Mouse (Mus musculus) layer of hippocampus, adult 8-10 months (tissue): ENCODE data around the gene Mdc1. TPM values are rescaled to one million over a fixed set of nuclear protein-coding genes. Genes with fewer than 3 reads are reported as not detected.

Experiments
- DNase-seq, 2 experiments: peaks; one replicate each; pipeline ENCODE4 v3.0.0; 2022; ENCODE audit warnings: low spot score in 2 of 2
- total RNA-seq, 4 experiments: library from RNA; stranded (reverse); gene quantifications; 2 replicates each; pipeline ENCODE4 v1.2.4; 2022

Gene Mdc1
- total RNA-seq, 4 experiments from 2014 or later: 16.9 to 20.1 (median 18.3) TPM

DNA sequence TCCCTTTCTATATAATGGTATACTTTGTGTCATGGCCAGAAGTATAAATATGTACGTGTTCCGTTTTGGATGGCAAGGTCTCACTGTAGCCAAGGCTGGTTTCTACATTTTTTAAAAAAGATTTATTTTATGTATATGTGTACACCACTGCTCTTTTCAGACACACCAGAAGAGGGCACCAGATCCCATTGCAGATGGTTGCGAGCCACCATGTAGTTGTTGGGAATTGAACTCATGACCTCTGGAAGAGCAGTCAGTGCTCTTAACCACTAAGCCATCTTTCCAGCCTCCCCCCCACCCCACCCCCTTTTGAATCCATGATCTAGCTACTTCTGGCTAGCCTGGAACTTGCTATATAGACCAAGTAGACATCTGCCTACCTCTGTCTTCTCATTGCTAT, 2.2 kb downstream of the Mdc1 start:
- no peak for DNase-seq

GRCm38 (mm10) chr17:35848112-35848511, 6.8 kb downstream of the Mdc1 start:
- no peak for DNase-seq

DNA sequence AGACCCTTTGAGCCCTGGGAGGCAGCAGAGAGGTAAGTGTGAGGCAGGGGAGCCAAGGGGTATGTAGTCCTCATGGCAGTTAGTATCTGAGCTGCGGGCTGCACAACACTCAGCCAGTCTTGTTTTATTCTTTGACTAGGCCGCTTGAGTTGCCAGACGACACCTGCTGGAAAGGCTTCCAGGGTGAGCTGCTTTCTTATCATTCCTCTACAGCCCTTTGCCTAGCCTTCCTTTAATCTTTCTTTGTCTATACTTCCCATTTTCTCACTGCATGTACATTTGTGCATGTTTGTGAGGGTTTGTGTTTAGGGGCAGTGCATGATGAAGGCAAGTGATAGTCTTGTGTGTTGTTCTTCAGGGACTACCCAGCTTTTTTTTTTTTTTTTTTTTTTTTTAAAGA, 9.7 kb downstream of the Mdc1 start:
- no peak for DNase-seq

- DNase-seq: no peak
Measured at GRCm38 (mm10) chr17:35859371-35859770, 18.1 kb downstream of the Mdc1 start.

DNA sequence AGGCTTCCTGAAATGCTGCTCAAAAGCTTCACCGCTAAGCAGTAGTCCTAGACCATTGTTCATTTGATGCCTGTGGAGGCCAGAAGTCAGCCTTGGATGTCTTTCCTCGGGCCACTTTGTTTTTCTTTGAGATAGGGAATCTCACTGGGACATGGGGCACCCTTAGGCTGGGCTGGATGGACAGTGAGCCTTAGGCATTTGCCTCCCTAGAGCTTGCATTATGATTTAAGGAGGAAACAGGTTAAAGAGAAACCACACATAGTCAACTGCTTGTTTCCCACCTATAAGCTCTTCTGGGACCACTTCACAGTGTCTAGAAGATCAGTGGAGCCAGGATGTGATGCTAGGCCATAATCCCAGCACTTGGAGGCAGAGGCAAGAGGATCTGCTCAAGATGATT, 18.5 kb downstream of the Mdc1 start:
- no peak for DNase-seq

GRCm38 (mm10) chr17:35860831-35861197, 19.5 kb downstream of the Mdc1 start:
- no peak for DNase-seq

- DNase-seq: peak; percentile 76 to 81
Measured at GRCm38 (mm10) chr17:35861198-35861857, 20.0 kb downstream of the Mdc1 start, which contains the start of gene Nrm. TSS of gene Nrm (plus strand) at chr17:35861318.

DNA sequence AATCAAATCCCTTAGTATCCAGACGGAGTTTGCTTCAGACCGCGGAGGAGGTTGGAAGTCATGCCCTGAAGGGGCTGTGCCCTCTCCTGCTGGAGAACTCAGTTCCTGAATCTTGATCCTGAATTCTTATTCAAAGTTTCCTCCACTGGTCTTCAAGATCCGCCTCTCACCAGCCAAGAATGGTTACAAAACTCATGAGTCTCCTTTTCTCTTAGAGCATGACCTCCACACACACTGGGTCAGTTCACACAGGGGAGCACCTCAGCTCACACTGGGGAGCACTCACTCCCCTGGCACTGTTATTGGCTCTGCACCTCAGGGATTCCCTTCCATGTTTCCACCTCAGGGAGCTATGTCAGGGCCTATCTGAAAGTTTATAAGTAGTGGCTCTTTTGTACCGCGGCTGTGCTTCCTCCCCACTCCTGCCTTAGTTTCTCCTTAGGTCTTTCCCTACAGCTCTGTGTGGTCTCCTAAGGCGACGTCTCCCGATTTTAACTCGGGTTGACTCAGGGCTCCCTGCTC, 23.6 kb downstream of the Mdc1 start:
- DNase-seq: no peak

DNA sequence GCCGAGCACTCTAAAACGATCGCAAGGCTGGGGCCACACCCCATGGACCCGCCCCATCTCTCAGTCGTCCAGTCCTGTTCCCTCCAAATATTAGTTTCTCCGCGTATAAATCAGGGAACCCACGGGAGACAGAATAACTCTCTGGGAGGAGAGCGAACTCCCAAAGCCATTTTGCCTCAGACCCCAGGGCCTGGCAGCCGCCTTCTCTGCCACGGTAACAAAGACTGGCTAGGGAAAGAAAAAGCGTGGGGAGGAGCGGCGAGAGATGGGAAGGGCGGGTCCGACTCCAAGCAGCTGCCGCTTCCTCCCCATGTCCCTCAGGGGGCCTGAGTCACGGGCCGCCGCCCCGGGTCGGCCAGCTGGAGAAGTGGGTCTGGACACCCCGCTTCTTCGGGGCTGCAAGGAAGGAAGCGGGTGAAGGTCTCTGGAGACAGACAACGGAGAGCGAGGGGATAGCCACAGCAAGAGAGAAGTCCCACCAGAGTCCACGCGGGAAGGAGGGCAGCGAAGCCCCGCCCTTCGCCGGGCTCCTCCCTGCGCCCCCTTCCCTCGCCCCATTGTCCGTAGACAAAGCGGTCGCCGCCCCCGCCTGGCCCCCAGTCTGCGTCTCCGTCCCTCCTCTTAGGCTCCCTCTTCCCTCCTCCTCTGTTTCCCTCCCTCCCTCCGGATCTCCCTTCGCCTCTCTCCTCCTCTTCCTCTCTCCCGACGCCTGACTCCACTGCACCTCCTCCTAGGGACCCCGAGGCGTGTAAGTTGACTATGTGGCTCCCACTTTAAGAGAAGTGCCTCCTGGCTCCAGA, 24.4 kb downstream of the Mdc1 start, which contains the start of gene Ppp1r18:
Gene Ppp1r18 (plus strand): TSS at position 113 of the 800 bp plus-strand sequence.
- no peak for DNase-seq

GRCm38 (mm10) chr17:35866281-35866831, 25.0 kb downstream of the Mdc1 start:
- no peak for DNase-seq

DNA sequence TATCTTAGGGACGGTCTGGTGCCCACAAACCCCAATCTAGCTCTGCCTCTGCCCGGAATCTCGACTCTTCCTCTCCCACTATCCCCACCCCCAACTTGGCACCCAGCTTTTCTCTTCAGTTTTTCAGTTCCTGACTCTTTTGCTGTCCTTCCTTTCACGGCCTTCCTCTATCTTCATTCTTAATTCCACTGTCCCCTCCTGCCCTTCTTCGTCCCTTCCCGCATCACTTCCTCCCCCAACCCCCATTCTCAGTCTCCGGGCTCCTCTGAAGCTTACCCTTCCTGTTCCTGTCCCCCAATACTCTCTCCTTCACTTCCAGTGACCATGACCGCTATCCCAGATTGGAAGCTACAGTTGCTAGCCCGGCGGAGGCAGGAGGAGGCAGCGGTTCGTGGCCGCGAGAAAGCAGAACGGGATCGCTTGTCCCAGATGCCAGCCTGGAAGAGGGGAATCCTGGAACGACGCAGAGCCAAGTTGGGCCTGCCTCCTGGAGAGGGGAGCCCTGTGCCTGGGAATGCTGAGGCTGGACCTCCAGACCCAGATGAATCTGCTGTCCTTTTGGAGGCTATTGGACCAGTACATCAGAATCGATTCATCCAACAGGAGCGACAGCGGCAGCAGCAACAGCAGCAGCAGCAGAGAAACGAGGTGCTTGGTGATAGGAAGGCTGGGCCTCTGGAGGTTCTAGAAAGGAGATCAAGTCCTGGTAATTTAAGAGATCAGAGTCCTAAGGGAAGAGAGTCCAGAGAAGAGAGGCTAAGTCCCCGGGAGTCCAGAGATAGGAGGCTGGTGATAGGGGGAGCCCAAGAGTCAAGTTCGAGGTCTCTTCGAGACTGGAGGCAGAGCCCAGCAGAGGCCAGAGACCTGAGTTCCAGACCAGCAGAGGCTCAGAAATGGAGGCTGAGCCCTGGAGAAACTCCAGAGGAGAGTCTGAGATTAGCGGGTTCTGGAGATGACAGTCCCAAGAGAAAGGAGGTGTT, 25.9 kb downstream of the Mdc1 start:
- no peak for DNase-seq

GRCm38 (mm10) chr17:35868165-35868820, 27.0 kb downstream of the Mdc1 start:
- DNase-seq: no peak

DNA sequence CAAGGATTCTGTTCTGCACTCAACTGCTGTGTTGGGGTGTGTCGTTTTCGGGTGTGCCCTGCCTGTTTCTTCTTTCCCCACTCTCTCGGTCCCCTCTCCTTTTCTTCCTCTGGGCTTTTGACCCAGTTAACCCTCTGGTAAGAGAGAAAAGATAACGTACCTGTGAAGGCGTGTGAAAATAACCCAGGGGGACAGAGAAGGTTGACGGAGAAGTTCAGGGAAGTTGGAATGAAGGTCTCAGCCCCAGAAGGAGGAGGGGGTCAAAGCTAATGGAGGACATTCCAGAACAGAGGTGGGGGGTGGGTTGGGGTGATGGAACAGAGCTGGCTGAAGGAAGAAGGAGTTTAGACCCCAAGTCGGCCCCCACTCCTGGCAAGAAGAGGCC, 27.6 kb downstream of the Mdc1 start:
- DNase-seq: no peak

DNA sequence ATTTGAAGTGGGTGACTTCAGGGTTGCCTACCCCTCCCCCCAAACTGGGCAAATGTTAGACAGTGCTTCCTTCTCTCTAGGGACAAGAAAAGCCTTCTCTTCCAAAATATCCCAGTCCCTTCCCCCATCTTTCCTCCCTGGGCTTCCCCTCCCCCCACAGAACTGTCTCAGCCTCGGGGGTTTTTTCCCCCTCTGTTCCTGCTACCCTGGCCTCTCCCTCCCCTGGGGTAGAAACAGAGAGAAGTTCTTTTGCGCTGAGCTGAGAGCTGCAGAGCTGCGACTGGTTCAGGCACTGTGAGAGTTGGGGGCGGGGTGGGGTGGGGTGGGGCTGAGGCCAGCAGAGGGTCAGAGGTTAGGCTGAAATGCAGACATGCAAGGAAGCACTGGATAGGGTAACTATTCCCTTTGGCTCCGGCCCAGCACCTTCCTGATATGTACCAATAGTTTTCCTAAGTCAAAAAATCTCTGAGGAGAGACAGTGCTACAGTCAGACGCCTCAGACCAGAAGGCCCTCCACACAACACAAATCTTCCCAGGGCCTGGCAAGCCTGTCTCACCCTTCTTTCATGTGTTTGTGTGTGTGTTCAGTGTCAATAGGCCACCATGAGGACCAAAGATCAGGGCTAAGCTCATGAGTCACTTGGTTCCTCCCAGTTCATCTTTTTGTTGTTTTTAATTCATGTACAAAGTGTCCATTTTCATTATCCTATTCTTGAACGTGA, 28.2 kb downstream of the Mdc1 start:
- DNase-seq: no peak

GRCm38 (mm10) chr17:35870151-35870883, 29.0 kb downstream of the Mdc1 start:
- DNase-seq: no peak

DNA sequence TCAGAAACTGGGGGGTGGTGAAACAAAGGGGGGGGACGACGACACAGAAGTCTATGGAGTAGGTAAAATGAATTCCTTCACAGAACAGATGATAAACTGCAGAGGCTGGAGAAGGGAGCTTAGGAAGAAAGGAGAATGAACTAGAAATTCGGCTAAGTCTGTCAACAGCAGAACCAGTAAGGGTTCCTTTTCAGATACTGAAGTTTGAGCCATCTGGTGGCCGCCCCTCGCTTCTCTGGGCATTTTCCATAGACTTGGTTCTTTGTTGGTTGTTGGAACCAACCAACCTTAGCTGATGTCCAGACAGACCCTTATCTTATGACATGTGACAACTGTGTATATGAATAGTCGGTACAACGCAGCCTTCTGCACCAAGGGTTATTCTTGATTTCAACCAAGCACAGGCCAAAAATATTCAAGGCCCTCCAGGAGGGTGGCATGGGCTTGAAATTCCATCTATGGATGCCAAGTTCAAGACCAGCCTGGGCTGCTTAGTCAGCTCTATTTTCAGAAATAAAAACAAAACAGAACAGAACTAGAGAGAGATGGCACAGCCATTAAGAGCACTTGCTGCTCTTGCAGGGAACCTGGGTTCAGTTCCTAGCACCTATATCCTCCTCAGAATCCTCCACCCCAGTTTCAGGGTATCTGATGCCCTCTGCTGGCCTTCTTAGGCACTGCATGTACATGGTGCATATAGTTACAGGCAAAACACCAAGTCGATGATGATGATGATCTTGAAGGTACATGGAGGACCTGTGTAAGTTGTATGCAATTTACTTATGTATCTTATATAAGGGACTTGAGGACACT, 29.8 kb downstream of the Mdc1 start:
- no peak for DNase-seq

DNA sequence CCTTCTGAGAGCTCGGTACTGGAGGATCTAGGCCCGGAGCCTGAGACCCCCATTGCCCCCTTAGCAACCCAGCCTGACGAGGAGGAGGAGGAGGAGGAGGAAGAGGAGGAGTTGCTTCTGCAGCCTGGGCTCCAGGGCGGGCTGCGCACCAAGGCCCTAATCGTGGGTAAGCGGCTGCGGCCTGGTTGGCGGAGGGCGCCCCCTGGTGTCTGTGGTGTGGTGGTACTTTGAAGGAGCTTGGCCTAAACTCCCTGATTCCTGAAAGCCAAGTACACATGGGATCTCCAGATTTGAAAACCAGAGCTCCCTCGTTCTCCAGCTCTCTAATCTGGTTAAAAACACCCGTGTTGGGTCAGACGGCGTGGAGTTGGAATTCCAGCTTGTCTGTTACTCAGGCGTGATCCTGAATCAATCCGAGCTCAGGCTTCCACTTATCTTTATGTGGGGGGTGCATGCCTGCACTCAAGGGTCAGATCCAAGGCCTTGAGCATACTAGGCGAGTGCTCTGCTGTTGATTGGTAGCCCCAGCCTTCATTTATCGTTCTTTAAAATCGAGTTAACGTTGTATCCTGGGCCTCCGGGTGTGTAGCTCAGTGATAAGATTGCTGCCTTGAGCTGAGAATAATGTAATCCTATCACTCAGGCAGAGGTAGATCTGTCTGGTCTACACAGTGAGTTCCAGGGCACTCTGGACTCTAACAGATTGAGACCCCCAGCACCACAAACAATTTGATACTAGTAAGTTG, 32.6 kb downstream of the Mdc1 start:
- DNase-seq: peak; percentile 67 to 83

- DNase-seq: no peak
Measured at GRCm38 (mm10) chr17:35874721-35875120, 33.4 kb downstream of the Mdc1 start.
